Mouse (Mus musculus) MEL (cell line): Measurements from ENCODE around the gene Atp5b. TPM values are rescaled to one million over a fixed set of nuclear protein-coding genes. Genes with fewer than 3 reads are reported as not detected.

Source experiments
- DNase-seq: peaks from one replicate; pipeline ENCODE4 v3.0.0; 2011; ENCODE audit warnings: low read depth, low spot score
- H3K27ac ChIP-seq: 2 replicates; pipeline ENCODE4 v1.5.1; 2012; ENCODE audit warnings: low read depth, mild to moderate bottlenecking, control low read depth, low read length, moderate library complexity; ENCODE audit not compliant: control insufficient read depth
- H3K27me3 ChIP-seq, 2 experiments: fragments of 150-350 bp in 1 of 2; sonication (generic) in 1 of 2; 2 replicates each; pipeline ENCODE4 v1.6.1; 2012; ENCODE audit warnings: low read length in 2 of 2, mild to moderate bottlenecking in 2 of 2, improper control_type of control experiment in 1 of 2, moderate library complexity in 1 of 2; ENCODE audit not compliant: insufficient read depth in 2 of 2, control insufficient read depth in 1 of 2
- H3K36me3 ChIP-seq, 2 experiments: 2 replicates each; pipeline ENCODE4 v1.6.1; 2012 to 2014; ENCODE audit warnings: low read length in 2 of 2, improper control_type of control experiment in 1 of 2, inconsistent platforms in 1 of 2, mild to moderate bottlenecking in 1 of 2; ENCODE audit not compliant: insufficient read depth in 2 of 2, control insufficient read depth in 1 of 2
- H3K4me1 ChIP-seq, 2 experiments: fragments of 150-350 bp in 1 of 2; sonication (generic) in 1 of 2; 2 replicates each; pipeline ENCODE4 v1.6.1; 2012; ENCODE audit warnings: low read length in 2 of 2, improper control_type of control experiment in 1 of 2, mild to moderate bottlenecking in 1 of 2; ENCODE audit not compliant: insufficient read depth in 2 of 2, control insufficient read depth in 1 of 2
- H3K4me3 ChIP-seq, 2 experiments: fragments of 150-350 bp in 1 of 2; sonication (generic) in 1 of 2; 2 replicates each; pipeline ENCODE4 v1.5.1; 2012; ENCODE audit warnings: low read depth in 2 of 2, low read length in 2 of 2, mild to moderate bottlenecking in 2 of 2, moderate library complexity in 2 of 2, control low read depth in 1 of 2, improper control_type of control experiment in 1 of 2; ENCODE audit not compliant: control insufficient read depth in 1 of 2, insufficient read depth in 1 of 2
- H3K79me2 ChIP-seq: 2 replicates; pipeline ENCODE4 v1.6.1; 2012; ENCODE audit warnings: mild to moderate bottlenecking, low read length, moderate library complexity; ENCODE audit not compliant: control insufficient read depth, poor library complexity, insufficient read depth
- H3K9ac ChIP-seq: 2 replicates; pipeline ENCODE4 v1.6.1; 2012; ENCODE audit warnings: low read depth, mild to moderate bottlenecking, control low read depth, low read length, moderate library complexity; ENCODE audit not compliant: control insufficient read depth, poor library complexity, severe bottlenecking
- H3K9me3 ChIP-seq: fragments of 150-350 bp; sonication (generic); replicated peaks from 2 replicates; pipeline ENCODE4 v1.6.1; 2012; ENCODE audit warnings: mild to moderate bottlenecking, low read length, improper control_type of control experiment, moderate library complexity; ENCODE audit not compliant: insufficient read depth
- BHLHE40 ChIP-seq: IDR thresholded peaks from 2 replicates; pipeline ENCODE4 v1.6.1; 2012; ENCODE audit warnings: low read depth, mild to moderate bottlenecking, inconsistent platforms, low read length, improper control_type of control experiment, borderline replicate concordance
- CHD2 ChIP-seq: IDR thresholded peaks from 2 replicates; pipeline ENCODE4 v1.6.1; 2011; ENCODE audit warnings: low read length, improper control_type of control experiment
- CTCF ChIP-seq, 3 experiments: IDR thresholded peaks in 2 of 3; conservative IDR thresholded peaks in 1 of 3; 2 replicates each; pipeline ENCODE4 v1.5.1; 2011 to 2012; ENCODE audit warnings: low read length in 3 of 3, low read depth in 2 of 3, mild to moderate bottlenecking in 2 of 3, improper control_type of control experiment in 1 of 3, inconsistent platforms in 1 of 3, mixed read lengths in 1 of 3, moderate library complexity in 1 of 3; ENCODE audit not compliant: control insufficient read depth in 1 of 3, insufficient read depth in 1 of 3, poor library complexity in 1 of 3, severe bottlenecking in 1 of 3
- ELF1 ChIP-seq: IDR thresholded peaks from 2 replicates; pipeline ENCODE4 v1.6.1; 2014; ENCODE audit warnings: low read depth, mild to moderate bottlenecking, inconsistent platforms, low read length, improper control_type of control experiment, moderate library complexity
- EP300 ChIP-seq, 2 experiments: IDR thresholded peaks; 2 replicates each; pipeline ENCODE4 v1.6.1; 2011; ENCODE audit warnings: improper control_type of control experiment in 2 of 2, low read length in 2 of 2, low read depth in 1 of 2, mild to moderate bottlenecking in 1 of 2
- GATA1 ChIP-seq: IDR thresholded peaks from 2 replicates; pipeline ENCODE4 v1.6.1; 2011; ENCODE audit warnings: low read depth, low read length, improper control_type of control experiment
- HCFC1 ChIP-seq: IDR thresholded peaks from 2 replicates; pipeline ENCODE4 v1.6.1; 2012; ENCODE audit warnings: low read depth, mild to moderate bottlenecking, inconsistent platforms, low read length, improper control_type of control experiment, moderate library complexity
- JUND ChIP-seq: IDR thresholded peaks from 2 replicates; pipeline ENCODE4 v1.6.1; 2011; ENCODE audit warnings: low read depth, mild to moderate bottlenecking, improper control_type of control experiment, low read length
- MYB ChIP-seq: IDR thresholded peaks from 2 replicates; pipeline ENCODE4 v1.6.1; 2011; ENCODE audit warnings: mild to moderate bottlenecking, low read depth, low read length, improper control_type of control experiment
- MYC ChIP-seq: IDR thresholded peaks from 2 replicates; pipeline ENCODE4 v1.6.1; 2011; ENCODE audit warnings: low read depth, mild to moderate bottlenecking, low read length, improper control_type of control experiment, moderate library complexity
- POLR2AphosphoS2 ChIP-seq: IDR thresholded peaks from 2 replicates; pipeline ENCODE4 v1.6.1; 2011; ENCODE audit warnings: low read length, improper control_type of control experiment
- POLR2AphosphoS5 ChIP-seq: IDR thresholded peaks from 2 replicates; pipeline ENCODE4 v1.6.1; 2012; ENCODE audit warnings: low read depth, borderline replicate concordance, mild to moderate bottlenecking, inconsistent platforms, low read length, moderate library complexity, mixed read lengths
- RAD21 ChIP-seq: IDR thresholded peaks from 2 replicates; pipeline ENCODE4 v1.6.1; 2011; ENCODE audit warnings: mild to moderate bottlenecking, low read depth, low read length, improper control_type of control experiment
- RCOR1 ChIP-seq: IDR thresholded peaks from 2 replicates; pipeline ENCODE4 v1.6.1; 2012; ENCODE audit warnings: low read depth, mild to moderate bottlenecking, inconsistent platforms, low read length, improper control_type of control experiment
- SMC3 ChIP-seq: IDR thresholded peaks from 2 replicates; pipeline ENCODE4 v1.6.1; 2011; ENCODE audit warnings: low read depth, low read length, improper control_type of control experiment
- TBP ChIP-seq: IDR thresholded peaks from 2 replicates; pipeline ENCODE4 v1.8.0; 2011; ENCODE audit warnings: low read depth, low read length, improper control_type of control experiment
- UBTF ChIP-seq: IDR thresholded peaks from 2 replicates; pipeline ENCODE4 v1.6.1; 2012; ENCODE audit warnings: low read depth, mild to moderate bottlenecking, inconsistent platforms, low read length, improper control_type of control experiment, moderate library complexity, borderline replicate concordance; ENCODE audit not compliant: insufficient read depth
- USF1 ChIP-seq: IDR thresholded peaks from 2 replicates; pipeline ENCODE4 v1.6.1; 2014; ENCODE audit warnings: low read depth, mild to moderate bottlenecking, inconsistent platforms, low read length, improper control_type of control experiment, moderate library complexity
- USF2 ChIP-seq, 2 experiments: IDR thresholded peaks; 2 replicates each; pipeline ENCODE4 v1.6.1; 2011 to 2012; ENCODE audit warnings: improper control_type of control experiment in 2 of 2, low read length in 2 of 2, borderline replicate concordance in 1 of 2, inconsistent platforms in 1 of 2, low read depth in 1 of 2, mild to moderate bottlenecking in 1 of 2; ENCODE audit not compliant: insufficient read depth in 1 of 2
- ZC3H11A ChIP-seq: IDR thresholded peaks from 2 replicates; pipeline ENCODE4 v1.6.1; 2012; ENCODE audit warnings: low read depth, mild to moderate bottlenecking, inconsistent platforms, low read length, improper control_type of control experiment
- ZNF384 ChIP-seq: IDR thresholded peaks from 2 replicates; pipeline ENCODE4 v1.6.1; 2012; ENCODE audit warnings: low read depth, mild to moderate bottlenecking, inconsistent platforms, low read length, improper control_type of control experiment
- polyA plus RNA-seq, 2 experiments: library from polyadenylated mRNA; stranded (reverse) in 1 of 2; unstranded in 1 of 2; fragments of >175 nt in 1 of 2; fragments of >200 nt in 1 of 2; gene quantifications; 2 replicates each; pipeline versions ENCODE4 v1.2.1 to v1.2.4; 2012; ENCODE audit warnings: low replicate concordance in 2 of 2, low read depth in 1 of 2; ENCODE audit not compliant: insufficient read length in 2 of 2, insufficient read depth in 1 of 2, missing spikeins in 1 of 2
- total RNA-seq: library from RNA; depleted of rRNA; stranded (reverse); fragments of 300-350 nt; gene quantifications from 2 replicates; pipeline ENCODE4 v1.2.3, GENCODE M21; 2012

Atp5b gene
- total and polyA plus RNA-seq, 3 experiments, result 545 to 2,318 (median 2,164) TPM

- H3K4me1 ChIP-seq, result no peaks in the 10 kb centered on the region
- no peaks in the 10 kb centered on the region for H3K27me3 ChIP-seq
- H3K36me3 ChIP-seq, result peaks cover 0 to 4% of the 10 kb centered on the region in 2 experiments; a peak in 2 of 4 replicates
- H3K9me3 ChIP-seq, result no peaks in the 10 kb centered on the region
- H3K27ac ChIP-seq, result no peak overlapping the region
- no peak overlapping the region for H3K9ac ChIP-seq
- DNase-seq, result no peak
- H3K79me2 ChIP-seq, result no peaks in the 10 kb centered on the region
- H3K4me3 ChIP-seq, result no peak overlapping the region
- TF ChIP-seq USF2 (IDR thresholded peaks at IDR 0.05; ENCODE audit: borderline replicate concordance in 1 of 2, insufficient read depth in 1 of 2, low read depth in 1 of 2, low read length in 2 of 2), result no peak
- no peak for TF ChIP-seq MYC
- no peak for TF ChIP-seq JUND
- TF ChIP-seq CTCF (IDR thresholded peaks at IDR 0.05 in 2 of 3, conservative IDR thresholded peaks at IDR 0.05 in 1 of 3; ENCODE audit: control insufficient read depth in 1 of 3, insufficient read depth in 1 of 3, low read depth in 2 of 3, low read length in 3 of 3, poor library complexity in 1 of 3, severe bottlenecking in 1 of 3), result no peak
- TF ChIP-seq RAD21, result no peak
- no peak for TF ChIP-seq USF1
- no peak for TF ChIP-seq HCFC1
- no peak for TF ChIP-seq TBP
- TF ChIP-seq CHD2, result no peak
- TF ChIP-seq UBTF, result no peak
- TF ChIP-seq ZNF384, result no peak
- no peak for TF ChIP-seq EP300 (IDR thresholded peaks at IDR 0.05; ENCODE audit: low read depth in 1 of 2, low read length in 2 of 2)
- no peak for TF ChIP-seq POLR2AphosphoS2
- TF ChIP-seq POLR2AphosphoS5, result no peak
- no peak for TF ChIP-seq MYB
- TF ChIP-seq ZC3H11A, result no peak
- no peak for TF ChIP-seq SMC3
- TF ChIP-seq RCOR1, result no peak
- TF ChIP-seq GATA1, result no peak
- no peak for TF ChIP-seq ELF1
Observed at GRCm38 (mm10) chr10:128123833-128124232, 40.8 kb downstream of the Atp5b start.

- peaks cover 0 to 4% of the 10 kb centered on the region in 2 experiments; a peak in 2 of 4 replicates for H3K36me3 ChIP-seq
Observed at GRCm38 (mm10) chr10:128124831-128125230, 41.8 kb downstream of the Atp5b start.

More at GRCm38 (mm10) chr10:128124831-128125230, 41.8 kb downstream of the Atp5b start:
- Histone ChIP-seq H3K9me3 (no peaks in the 10 kb centered on the region), H3K4me1 (no peaks in the 10 kb centered on the region), H3K27me3 (no peaks in the 10 kb centered on the region), H3K27ac (no peak overlapping the region), H3K9ac (no peak overlapping the region), H3K4me3 (no peak overlapping the region), H3K79me2 (no peaks in the 10 kb centered on the region)
- TF ChIP-seq BHLHE40 (no peak), CHD2 (no peak)
- DNase-seq, result no peak
